Mouse (Mus musculus) erythroid progenitor cell, adult 5-6 weeks (primary cell): ENCODE measurements around the gene Ddb1. TPM values are rescaled to one million over a fixed set of nuclear protein-coding genes. Genes with fewer than 3 reads are reported as not detected.

Source experiments
- ATAC-seq: replicated peaks from 2 replicates; pipeline ENCODE4 v1.8.0; 2016; ENCODE audit warnings: moderate number of reproducible peaks, mild to moderate bottlenecking, moderate TSS enrichment, inconsistent platforms; ENCODE audit not compliant: poor library complexity, low FRiP score, severe bottlenecking
- total RNA-seq, 2 experiments: library from RNA; stranded (forward) in 1 of 2; stranded (reverse) in 1 of 2; fragments of 150-400 nt in 1 of 2; fragments of 186-747, 209-891 nt in 1 of 2; gene quantifications; 2 replicates each; pipeline versions ENCODE4 v1.2.3 to v1.2.4; 2015 to 2017; ENCODE audit warnings: low replicate concordance in 2 of 2

Gene Ddb1
- total RNA-seq, 2 experiments from 2014 or later: 75.0 to 208 TPM

- ATAC-seq: 0 out of 2 replicates have a peak, but pooled peaks have one; percentile 21
Measured at GRCm38 (mm10) chr19:10648156-10648555, 43.0 kb downstream of the Ddb1 start.

- ATAC-seq: no peak
Measured at GRCm38 (mm10) chr19:10656058-10656457, 50.9 kb downstream of the Ddb1 start.

- ATAC-seq: no peak
Measured at GRCm38 (mm10) chr19:10657742-10658141, 52.6 kb downstream of the Ddb1 start.

- no peak for ATAC-seq
Measured at GRCm38 (mm10) chr19:10658406-10658805, 53.3 kb downstream of the Ddb1 start.

DNA sequence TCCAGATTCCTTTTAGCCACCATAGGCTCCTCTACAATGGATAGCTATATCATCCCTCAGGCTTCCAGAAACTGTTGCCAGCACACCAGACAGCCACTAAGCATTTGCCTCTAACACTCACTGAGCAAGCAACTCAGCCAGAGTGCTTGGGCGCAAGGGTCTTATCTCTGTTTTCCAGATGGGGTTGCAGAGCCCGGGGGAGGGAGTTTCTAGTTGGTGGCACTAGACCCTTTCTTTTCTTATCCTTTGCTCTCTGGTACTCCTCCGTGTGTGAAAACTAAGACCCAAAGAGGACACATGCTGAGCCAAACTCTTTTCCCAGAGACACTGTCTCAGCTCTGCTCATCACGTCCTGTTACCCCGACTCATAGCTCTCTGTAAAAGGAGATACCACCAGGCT, 56.2 kb downstream of the Ddb1 start:
- peak; percentile 91 for ATAC-seq

DNA sequence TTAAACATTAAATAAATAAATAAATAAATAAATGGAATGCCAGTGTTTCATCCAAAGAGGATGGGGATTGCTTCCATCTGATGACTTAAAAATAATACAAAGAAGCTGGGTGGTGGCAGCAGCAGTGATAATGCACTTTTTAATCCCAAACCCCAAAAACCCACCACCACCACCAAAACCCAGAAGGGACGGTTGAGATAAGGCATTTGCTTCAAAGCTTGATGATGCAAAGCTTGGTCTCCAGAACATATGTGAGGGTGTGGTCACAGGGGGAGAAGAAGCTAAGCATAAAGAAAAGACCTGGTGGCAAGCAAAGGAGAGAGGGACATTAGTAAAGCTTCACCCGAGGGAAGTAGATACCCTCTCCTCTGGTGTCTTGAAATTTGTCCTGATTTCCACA, 56.8 kb downstream of the Ddb1 start:
- peak; percentile 70 for ATAC-seq

DNA sequence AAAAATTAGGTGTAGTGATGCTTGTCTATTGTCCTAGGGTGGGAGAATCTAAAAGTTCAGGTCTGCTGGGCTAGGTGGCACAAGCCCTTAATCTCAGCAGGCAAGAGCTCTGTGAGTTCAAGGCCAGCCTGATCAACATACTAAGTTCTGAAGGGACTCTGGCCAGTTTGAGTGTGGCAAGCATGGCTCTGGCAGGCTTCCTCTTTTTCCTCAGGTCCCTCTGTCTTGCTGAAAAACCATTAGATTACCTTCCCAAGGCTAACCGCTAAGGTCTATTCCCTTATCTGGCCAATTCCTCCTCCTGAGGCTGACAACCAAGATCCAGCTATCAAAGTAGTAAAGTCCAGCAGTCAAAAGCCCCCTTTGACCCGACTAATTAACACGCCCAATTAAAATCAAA, 57.5 kb downstream of the Ddb1 start:
- ATAC-seq: no peak

DNA sequence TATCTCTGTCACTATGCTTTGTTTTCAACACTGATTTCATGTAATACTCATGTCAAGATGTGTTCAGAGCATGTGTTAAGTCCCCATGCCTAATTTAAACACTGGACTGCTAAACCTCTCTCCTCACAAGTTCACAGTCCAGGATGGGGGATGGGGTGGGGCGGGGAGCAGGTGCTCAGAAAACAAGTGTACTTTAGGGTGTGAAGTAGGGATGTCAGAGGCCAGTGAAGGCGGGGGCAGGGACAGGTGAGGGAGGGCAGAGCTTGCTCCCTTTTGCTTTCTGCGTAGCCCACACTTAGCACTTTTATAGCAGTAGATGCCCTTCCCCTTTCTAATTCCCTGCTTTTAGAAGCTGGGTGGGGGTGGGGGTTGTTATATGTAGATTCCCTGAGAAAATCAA, 60.0 kb downstream of the Ddb1 start:
- no peak for ATAC-seq

DNA sequence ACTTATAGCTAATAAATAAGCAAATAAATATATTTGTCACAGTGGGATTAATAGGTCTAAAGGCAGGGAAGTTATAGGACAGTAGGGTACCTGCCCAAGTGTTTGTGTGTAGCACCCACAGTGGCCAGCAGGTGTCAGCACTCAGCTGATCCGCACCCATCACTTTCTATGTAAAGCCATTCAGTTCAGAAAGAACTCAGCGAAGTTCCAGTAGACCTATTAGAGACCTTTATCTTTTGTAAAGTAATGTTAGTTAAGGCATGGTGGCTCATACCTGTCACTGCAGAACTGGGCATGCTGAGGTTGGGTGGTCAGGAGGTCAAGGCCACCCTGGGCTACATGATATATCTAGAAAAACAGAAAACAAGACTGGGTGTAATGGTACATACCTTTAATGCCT, 60.4 kb downstream of the Ddb1 start:
- peak; percentile 60 for ATAC-seq

DNA sequence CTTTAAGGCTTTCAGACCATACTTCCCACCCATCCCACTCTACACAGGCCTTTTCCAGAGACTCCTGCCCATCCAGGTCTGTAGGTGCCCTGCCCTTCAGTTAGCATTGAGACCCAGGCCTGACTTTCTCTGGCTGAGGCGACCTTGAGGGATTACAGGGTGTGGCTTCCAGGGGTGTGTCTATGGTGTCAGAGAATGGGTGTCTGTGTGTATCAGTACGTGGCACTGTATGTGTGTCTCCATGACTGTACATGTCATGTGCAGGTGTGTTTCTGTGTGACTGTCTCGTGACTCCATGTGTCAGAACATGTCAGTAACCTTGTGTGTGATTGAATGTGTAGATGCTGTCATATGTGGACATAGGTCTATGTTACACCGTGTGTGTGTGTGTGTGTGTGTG, 66.2 kb downstream of the Ddb1 start:
- no peak for ATAC-seq

- no peak for ATAC-seq
Measured at GRCm38 (mm10) chr19:10671854-10672417, 66.8 kb downstream of the Ddb1 start.

DNA sequence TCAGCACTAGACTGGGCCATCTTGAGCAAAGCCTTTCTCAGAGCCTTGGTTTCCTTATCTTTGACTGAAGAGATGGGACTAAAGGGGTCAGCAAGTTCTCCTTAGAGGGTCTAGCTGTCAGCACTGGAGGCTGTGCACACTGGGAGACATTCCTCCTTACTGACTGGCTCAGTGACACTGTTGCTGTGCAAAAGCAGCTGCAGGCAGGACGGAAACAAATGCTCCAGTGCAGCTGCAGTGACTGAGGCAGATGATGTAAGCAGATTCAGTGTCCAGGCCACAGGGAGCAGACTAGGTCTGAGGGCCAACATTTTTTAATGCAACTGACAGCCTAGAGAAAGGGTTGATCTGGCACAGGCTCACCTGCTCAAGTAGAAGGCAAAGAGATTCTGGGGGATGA, 68.1 kb downstream of the Ddb1 start:
- ATAC-seq: no peak

DNA sequence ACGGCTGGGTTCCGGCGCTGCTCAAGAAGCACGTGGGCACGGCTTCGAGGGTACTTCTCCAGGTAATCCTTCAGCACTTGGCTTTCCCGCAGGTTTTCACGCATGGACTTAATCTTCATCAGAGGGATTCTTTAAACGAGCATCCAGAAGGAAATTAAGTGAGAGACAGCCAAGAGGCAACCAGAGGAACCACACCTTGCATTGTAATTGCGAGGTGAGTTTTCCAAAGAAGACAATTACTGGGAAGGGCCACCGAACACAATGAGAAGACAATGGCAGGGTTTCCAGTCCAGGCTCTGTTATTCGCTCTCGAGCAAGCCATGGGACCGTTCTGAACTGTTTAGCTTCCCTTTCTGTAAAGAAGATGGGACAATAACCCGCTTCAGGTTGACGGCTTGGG, 71.5 kb downstream of the Ddb1 start:
- ATAC-seq: no peak

DNA sequence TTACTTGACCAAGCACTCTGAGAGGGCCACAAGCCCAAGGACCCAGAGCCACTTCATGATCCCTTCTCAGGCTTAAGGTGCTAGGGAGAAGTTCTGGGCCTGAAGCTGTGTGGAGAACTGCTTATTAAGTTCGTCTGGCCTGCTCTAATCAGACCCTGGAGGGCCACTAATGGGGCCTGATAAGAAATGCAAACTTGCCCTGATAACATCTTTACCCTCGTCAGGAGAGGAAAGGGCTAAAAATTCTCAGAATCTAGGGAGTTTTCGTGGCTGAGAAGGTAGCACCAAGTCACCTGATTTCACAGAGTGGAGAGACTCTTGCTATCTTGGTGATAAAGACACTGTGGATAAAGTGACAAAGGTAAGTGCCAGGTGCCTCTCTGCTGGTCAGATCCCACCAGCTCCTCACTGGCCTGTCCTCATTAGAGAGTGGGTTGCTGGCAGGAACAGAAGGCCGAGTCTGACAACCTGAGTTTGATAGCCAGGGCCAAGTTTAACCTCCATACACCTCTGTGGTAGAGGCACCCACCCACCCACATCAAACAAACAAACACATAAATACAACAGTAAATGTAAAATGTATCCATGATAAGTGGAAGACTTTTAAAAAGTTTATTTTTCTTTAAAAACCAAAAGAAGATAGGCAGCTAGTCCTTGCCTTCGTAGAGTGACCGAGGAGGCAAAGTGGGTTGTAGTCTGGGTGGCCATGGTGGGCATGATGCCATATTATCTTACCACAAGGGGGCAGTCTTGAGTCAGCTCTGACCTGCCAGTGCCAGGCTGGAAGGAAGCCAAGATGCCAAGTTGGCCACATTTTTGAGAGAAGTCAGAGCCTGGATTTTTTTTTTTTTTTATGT, 73.0 kb downstream of the Ddb1 start, which contains the start of gene Pga5:
Gene Pga5 (minus strand): TSS at position 157 of the 857 bp plus-strand sequence.
- ATAC-seq: peak; percentile 88

DNA sequence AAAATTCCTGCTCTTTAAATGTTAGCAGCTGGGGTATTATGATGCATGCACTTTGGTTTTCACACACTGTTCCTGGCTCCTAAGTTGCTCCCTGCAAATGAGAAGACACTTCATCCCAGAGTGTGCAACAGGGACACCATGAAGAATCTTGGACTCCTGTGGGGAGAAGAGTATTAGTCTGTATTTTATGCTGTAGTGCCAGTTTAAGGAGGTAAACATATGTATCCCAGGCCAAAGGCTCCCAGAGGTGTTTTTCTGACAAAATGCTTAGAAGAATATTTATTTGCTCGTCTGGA, 73.6 kb downstream of the Ddb1 start:
- no peak for ATAC-seq

Other genes starting within 250 kb of the Ddb1 start
- gene Syt7, start 216.2 kb upstream of the Ddb1 start, total RNA-seq (2015; ENCODE audit: low replicate concordance): not detected in 2 replicates
- not detected in 2 replicates for gene Syt7, start 216.2 kb upstream of the Ddb1 start, total RNA-seq (2017; ENCODE audit: low replicate concordance)
- not detected in 2 replicates for gene Lrrc10b, start 147.9 kb upstream of the Ddb1 start, total RNA-seq (2015; ENCODE audit: low replicate concordance)
- not detected in 2 replicates for gene Lrrc10b, start 147.9 kb upstream of the Ddb1 start, total RNA-seq (2017; ENCODE audit: low replicate concordance)
- not detected in 2 replicates for gene Ppp1r32, start 122.4 kb upstream of the Ddb1 start, total RNA-seq (2015; ENCODE audit: low replicate concordance)
- gene Ppp1r32, start 122.4 kb upstream of the Ddb1 start, total RNA-seq (2017; ENCODE audit: low replicate concordance): 1.4 TPM in 1 of 2 replicates, not detected in the other
- 73.4 and 91.5 TPM in 2 replicates for gene Cpsf7, start 80.1 kb upstream of the Ddb1 start, total RNA-seq (2015; ENCODE audit: low replicate concordance)
- gene Cpsf7, start 80.1 kb upstream of the Ddb1 start, total RNA-seq (2017; ENCODE audit: low replicate concordance): 63.5 and 75.6 TPM in 2 replicates
- gene Sdhaf2, start 79.2 kb upstream of the Ddb1 start, total RNA-seq (2015; ENCODE audit: low replicate concordance): 28.1 and 46.1 TPM in 2 replicates
- gene Sdhaf2, start 79.2 kb upstream of the Ddb1 start, total RNA-seq (2017; ENCODE audit: low replicate concordance): 30.5 and 34.8 TPM in 2 replicates
- 9.2 and 15.5 TPM in 2 replicates for gene Tmem216, start 49.1 kb upstream of the Ddb1 start, total RNA-seq (2015; ENCODE audit: low replicate concordance)
- 7.7 and 11.8 TPM in 2 replicates for gene Tmem216, start 49.1 kb upstream of the Ddb1 start, total RNA-seq (2017; ENCODE audit: low replicate concordance)
- 23.8 and 27.7 TPM in 2 replicates for gene Cyb561a3, start 28.2 kb upstream of the Ddb1 start, total RNA-seq (2015; ENCODE audit: low replicate concordance)
- gene Cyb561a3, start 28.2 kb upstream of the Ddb1 start, total RNA-seq (2017; ENCODE audit: low replicate concordance): 7.1 and 13.7 TPM in 2 replicates
- gene Tmem138, start 28.0 kb upstream of the Ddb1 start, total RNA-seq (2015; ENCODE audit: low replicate concordance): 36.0 and 39.0 TPM in 2 replicates
- 8.5 and 14.6 TPM in 2 replicates for gene Tmem138, start 28.0 kb upstream of the Ddb1 start, total RNA-seq (2017; ENCODE audit: low replicate concordance)
- gene Tkfc, start 327 bp downstream of the Ddb1 start, total RNA-seq (2015; ENCODE audit: low replicate concordance): 4.6 and 6.1 TPM in 2 replicates
- gene Tkfc, start 327 bp downstream of the Ddb1 start, total RNA-seq (2017; ENCODE audit: low replicate concordance): 1.2 TPM in 1 of 2 replicates, not detected in the other
- not detected in 2 replicates for gene Vwce, start 28.9 kb downstream of the Ddb1 start, total RNA-seq (2015; ENCODE audit: low replicate concordance)
- 1.2 TPM in 1 of 2 replicates, not detected in the other for gene Vwce, start 28.9 kb downstream of the Ddb1 start, total RNA-seq (2017; ENCODE audit: low replicate concordance)
- not detected in 2 replicates for gene Pga5, start 72.7 kb downstream of the Ddb1 start, total RNA-seq (2015; ENCODE audit: low replicate concordance)
- gene Pga5, start 72.7 kb downstream of the Ddb1 start, total RNA-seq (2017; ENCODE audit: low replicate concordance): not detected in 2 replicates
- gene Vps37c, start 83.4 kb downstream of the Ddb1 start, total RNA-seq (2015; ENCODE audit: low replicate concordance): 10.8 and 26.0 TPM in 2 replicates
- gene Vps37c, start 83.4 kb downstream of the Ddb1 start, total RNA-seq (2017; ENCODE audit: low replicate concordance): 3.3 and 6.0 TPM in 2 replicates
- gene Cd5, start 133.7 kb downstream of the Ddb1 start, total RNA-seq (2015; ENCODE audit: low replicate concordance): 2.5 and 2.9 TPM in 2 replicates
- gene Cd5, start 133.7 kb downstream of the Ddb1 start, total RNA-seq (2017; ENCODE audit: low replicate concordance): 0.26 TPM in 1 of 2 replicates, not detected in the other
- gene Cd6, start 224.7 kb downstream of the Ddb1 start, total RNA-seq (2015; ENCODE audit: low replicate concordance): 1.8 and 2.9 TPM in 2 replicates
- 1.3 and 2.3 TPM in 2 replicates for gene Cd6, start 224.7 kb downstream of the Ddb1 start, total RNA-seq (2017; ENCODE audit: low replicate concordance)
- 1.8 and 3.8 TPM in 2 replicates for gene Slc15a3, start 234.4 kb downstream of the Ddb1 start, total RNA-seq (2015; ENCODE audit: low replicate concordance)
- 2.4 TPM in 1 of 2 replicates, not detected in the other for gene Slc15a3, start 234.4 kb downstream of the Ddb1 start, total RNA-seq (2017; ENCODE audit: low replicate concordance)